Mouse (Mus musculus) G1E (cell line): Measurements from ENCODE around the gene Casp6.

Experiments
- CTCF ChIP-seq: IDR thresholded peaks from 2 replicates; pipeline ENCODE4 v1.5.1; 2012; ENCODE audit warnings: low read depth, low read length, inconsistent platforms, mixed read lengths
- GATA2 ChIP-seq: IDR thresholded peaks from 2 replicates; pipeline ENCODE4 v1.6.1; 2012; ENCODE audit warnings: low read depth, low read length, inconsistent platforms, borderline replicate concordance
- POLR2AphosphoS5 ChIP-seq: IDR thresholded peaks from 2 replicates; pipeline ENCODE4 v1.6.1; 2012; ENCODE audit warnings: low read depth, low read length, inconsistent platforms; ENCODE audit not compliant: insufficient replicate concordance

GRCm38 (mm10) chr3:129939058-129939457, 37.8 kb downstream of the Casp6 start:
- TF ChIP-seq POLR2AphosphoS5 (no peak), CTCF (no peak), GATA2 (no peak)
